Mouse (Mus musculus) layer of hippocampus, adult 9-10 months (tissue): ENCODE measurements around the gene Pdk2.

ENCODE experiments used
- DNase-seq: peaks from one replicate; pipeline ENCODE4 v3.0.0; 2022; ENCODE audit warnings: low spot score

Gene Pdk2

GRCm38 (mm10) chr11:94986435-94986834 lies 54.7 kb downstream of the Pdk2 start:
- no peak for DNase-seq

GRCm38 (mm10) chr11:94985822-94986221 lies 55.3 kb downstream of the Pdk2 start:
- DNase-seq, result no peak

- DNase-seq, result no peak
These were observed 56.0 kb downstream of the Pdk2 start for GRCm38 (mm10) chr11:94985140-94985539.

GRCm38 (mm10) chr11:94979462-94980179 lies 61.5 kb downstream of the Pdk2 start:
- no peak for DNase-seq

GRCm38 (mm10) chr11:94978947-94979346 lies 62.2 kb downstream of the Pdk2 start:
- DNase-seq, result peak; percentile 93

- no peak for DNase-seq
These were observed 62.8 kb downstream of the Pdk2 start for GRCm38 (mm10) chr11:94978178-94978915.
